ENCODE assay signal across 10 mouse cellular contexts in the genomic region with DNA sequence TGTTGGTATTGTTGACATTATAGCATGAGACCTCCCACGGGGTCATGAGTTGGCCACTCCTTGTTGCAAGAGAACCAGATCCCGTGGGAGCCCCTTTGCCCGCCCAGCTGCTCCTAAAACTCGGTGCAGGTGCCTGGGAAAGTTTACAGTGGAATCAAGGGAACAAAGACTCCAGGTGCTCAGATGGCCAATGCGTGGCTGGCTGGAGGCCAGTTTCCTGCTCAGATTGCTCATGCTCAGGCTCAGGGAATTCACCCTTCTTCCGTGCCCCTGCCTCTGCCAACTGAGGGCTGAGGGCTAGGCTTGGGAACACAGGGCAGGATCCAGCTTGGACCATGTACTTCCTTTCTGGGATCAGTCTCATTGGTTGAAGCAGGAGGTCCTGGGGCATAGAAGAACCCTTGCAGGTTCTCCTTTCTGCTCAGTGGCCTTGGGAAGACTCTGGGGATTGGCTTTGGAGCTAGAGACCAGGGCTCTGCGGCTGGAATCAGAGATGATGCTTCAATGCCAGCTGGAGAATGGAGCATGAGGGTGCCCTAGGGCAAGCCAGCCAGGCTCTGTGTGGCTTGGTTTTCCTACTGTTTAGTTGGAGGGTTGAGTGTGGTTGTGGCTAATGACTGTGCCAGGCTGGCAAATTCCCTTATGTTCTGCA. TPM values are rescaled to one million over a fixed set of nuclear protein-coding genes. Genes with fewer than 3 reads are reported as not detected.
DNase-seq lines count a peak whose midpoint lies in the region; ATAC-seq lines count a peak whose summit lies in the region.
"Had no signal": no experiment of that assay in that cellular context is flagged by ENCODE, and none has a peak within 500 bp of the region (broad histone marks: within the 10 kb centered on the region; RNA-seq: fewer than 3 reads in every experiment).

No protein-coding gene starts in this region.

- no peak for ATAC-seq in activated CD4-positive, CD25-positive, alpha-beta regulatory T cell, adult 4 months
- ATAC-seq: forebrain, embryonic 16.5 days had no signal

- DNase-seq in cerebellum, postnatal 10 days = peak; percentile 53 to 59
- no peak for DNase-seq in cerebellum, adult 18-20 months
- peak; percentile 17 for DNase-seq in ovary, adult 18-20 months (ENCODE audit: low spot score)
- DNase-seq in ovary, postnatal 10 days (ENCODE audit: low spot score) = no peak
- DNase-seq in lung, adult 18-20 months = peak; percentile 70 to 78
- DNase-seq in urinary bladder, postnatal 36 days (ENCODE audit: low spot score in 2 of 2) = peak; percentile 30 to 39
- no peak for DNase-seq in MN1 (ENCODE audit: low spot score)
- DNase-seq: thymus, postnatal 36 days had no signal

RNA-seq across cellular contexts. Expression of a gene that starts 26.2 kb away (rescaled TPM):
- 10 to 100 TPM; 16.5 to 26.1 TPM for polyA plus RNA-seq in activated CD4-positive, CD25-positive, alpha-beta regulatory T cell, adult 4 months (2017; shearing (Covaris generic))

RNA-seq across cellular contexts. Expression of a gene that starts 45.2 kb away (rescaled TPM):
- polyA plus RNA-seq in activated CD4-positive, CD25-positive, alpha-beta regulatory T cell, adult 4 months (2017; shearing (Covaris generic)) = 10 to 100 TPM; 24.8 to 31.7 TPM

Comparison
In these comparisons a context has a peak if more than half of its experiments do, and no peak if none do; other contexts are left out.
1. DNase-seq: peak in cerebellum, postnatal 10 days (2 of 2), ovary, adult 18-20 months (single experiment), lung, adult 18-20 months (2 of 2) and urinary bladder, postnatal 36 days (2 of 2); none in cerebellum, adult 18-20 months (0 of 2), ovary, postnatal 10 days (single experiment) and MN1 (single experiment).